Mouse (Mus musculus) gonadal fat pad, adult 2 months (tissue): ENCODE data around the gene Sptbn4. TPM values are rescaled to one million over a fixed set of nuclear protein-coding genes. Genes with fewer than 3 reads are reported as not detected.
"Not testable (repeated sequence)": the region's sequence is repeated elsewhere in the genome, so short reads cannot be mapped to it uniquely, and the experiment has no call there.

Source experiments
- DNase-seq: peaks from one replicate; pipeline ENCODE4 v3.0.0-alpha.2; 2012; ENCODE audit warnings: low read depth
- polyA plus RNA-seq: library from polyadenylated mRNA; depleted of rRNA; stranded (reverse); fragments of >200 nt; gene quantifications from 2 replicates; pipeline ENCODE4 v1.2.3, GENCODE M21; 2012; rRNA removed

Sptbn4 gene
- 0.23 and 0.32 TPM in 2 replicates for polyA plus RNA-seq

DNA sequence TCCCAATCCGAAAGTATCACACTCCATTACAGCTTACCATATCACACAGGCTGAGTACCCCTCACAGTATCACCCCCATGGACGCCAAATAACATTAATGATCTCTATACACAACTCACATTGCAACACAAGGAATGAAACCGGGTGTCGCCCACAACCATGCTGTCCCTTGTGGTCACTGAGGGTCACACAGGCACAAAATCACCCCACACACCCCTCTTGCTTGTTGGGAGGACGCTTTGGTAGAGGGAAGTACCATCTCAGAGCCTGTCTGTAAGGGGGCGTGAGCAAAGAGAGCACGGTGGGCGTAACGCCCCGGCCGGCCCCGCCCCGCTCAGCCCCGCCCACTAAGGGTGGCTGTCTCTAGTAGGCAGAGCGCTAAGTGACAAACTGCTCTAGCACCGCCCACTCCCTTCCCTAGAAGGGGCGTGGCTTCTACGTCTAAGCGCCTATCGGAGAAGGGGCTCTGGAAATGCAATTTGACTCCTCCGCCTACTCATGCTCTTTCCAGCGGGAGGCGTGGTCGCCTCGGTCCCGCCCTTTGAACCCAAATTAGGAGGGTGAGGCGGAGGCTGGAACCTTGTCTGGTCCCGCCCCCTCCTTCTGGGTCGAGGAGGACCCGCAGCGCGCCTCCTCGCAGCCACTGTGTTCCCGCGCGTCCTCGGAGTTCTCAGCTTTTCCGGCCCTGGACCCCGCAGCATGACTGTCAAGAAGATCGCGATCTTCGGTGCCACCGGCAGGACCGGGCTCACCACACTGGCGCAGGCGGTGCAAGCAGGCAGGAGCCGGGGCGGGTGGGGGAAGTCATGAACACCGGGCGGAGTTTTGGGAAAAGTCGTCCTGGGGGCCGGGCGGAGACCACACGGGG, at the start of gene Sptbn4, which contains the start of gene Blvrb:
Sptbn4 (minus strand) TSS at position 268 of the 868 bp plus-strand sequence.
Blvrb (plus strand) TSS at position 560 of the 868 bp plus-strand sequence.
- DNase-seq, result peak; percentile 99

DNA sequence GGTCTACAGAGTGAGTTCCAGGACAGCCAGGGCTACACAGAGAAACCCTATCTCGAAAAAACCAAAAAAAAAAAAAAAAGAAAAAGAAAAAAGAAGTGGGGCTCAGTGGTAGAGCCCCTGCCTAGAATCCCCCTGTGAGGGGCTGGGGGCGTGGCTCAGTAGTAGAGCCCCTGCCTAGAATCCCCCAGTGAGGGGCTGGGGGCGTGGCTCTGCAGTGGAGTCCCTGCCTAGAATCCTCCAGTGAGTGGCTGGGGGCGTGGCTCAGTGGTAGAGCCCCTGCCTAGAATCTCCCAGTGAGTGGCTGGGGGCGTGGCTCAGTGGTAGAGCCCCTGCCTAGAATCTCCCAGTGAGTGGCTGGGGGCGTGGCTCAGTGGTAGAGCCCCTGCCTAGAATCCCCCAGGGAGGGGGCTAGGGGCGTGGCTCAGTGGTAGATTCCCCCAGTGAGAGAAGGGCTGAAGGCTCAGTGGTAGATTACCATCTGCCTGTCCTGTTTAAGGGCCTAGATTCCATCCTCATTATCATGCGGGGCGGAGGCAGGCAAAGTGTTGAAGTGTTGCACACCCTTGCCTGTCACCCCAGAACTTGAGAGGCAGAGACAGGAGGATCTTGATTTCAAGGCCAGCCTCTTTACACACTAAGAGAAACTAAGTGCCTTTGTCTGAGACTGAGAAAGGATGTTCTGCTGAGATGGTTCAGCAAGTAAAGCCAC, 47.3 kb upstream of the Sptbn4 start:
- DNase-seq, result not testable (repeated sequence)

DNA sequence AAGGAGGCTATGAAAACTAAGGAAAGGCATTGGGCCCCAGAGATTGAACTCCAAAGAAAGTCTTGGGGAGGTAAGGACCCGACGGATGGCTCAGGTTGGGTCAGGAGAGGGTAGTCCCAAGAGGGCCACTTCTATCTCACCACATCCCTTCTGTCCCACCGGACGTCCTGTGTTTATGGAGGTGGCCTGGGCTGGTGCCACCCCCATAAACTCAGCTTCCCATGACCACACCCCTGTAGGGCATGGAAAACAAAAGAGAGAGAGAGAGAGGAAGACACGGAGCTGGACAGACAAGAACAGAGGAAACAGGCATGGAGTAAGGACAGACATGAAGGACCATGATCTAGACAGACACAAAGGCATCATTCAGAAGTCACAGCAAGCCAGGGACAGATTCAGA, 46.0 kb upstream of the Sptbn4 start:
- no peak for DNase-seq

DNA sequence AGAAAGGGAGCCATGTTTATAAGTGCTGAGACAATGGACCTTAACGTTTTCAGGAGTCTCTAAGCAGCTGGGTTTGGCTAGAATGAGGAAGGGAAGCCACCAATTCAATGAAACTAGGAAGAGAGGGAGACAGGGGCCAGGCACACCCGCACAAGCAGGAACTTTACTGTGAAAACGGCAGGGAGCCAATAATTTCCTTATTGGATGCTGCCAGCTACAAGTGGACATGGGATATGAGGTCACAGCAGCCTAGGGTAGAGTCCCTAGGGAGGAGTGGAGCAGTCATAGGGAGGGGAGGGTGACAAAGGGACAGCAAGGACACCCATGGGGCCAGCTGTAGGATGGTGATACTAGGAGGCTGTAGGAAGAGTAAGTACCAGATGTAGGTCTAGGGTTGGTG, 45.5 kb upstream of the Sptbn4 start:
- DNase-seq, result no peak

DNA sequence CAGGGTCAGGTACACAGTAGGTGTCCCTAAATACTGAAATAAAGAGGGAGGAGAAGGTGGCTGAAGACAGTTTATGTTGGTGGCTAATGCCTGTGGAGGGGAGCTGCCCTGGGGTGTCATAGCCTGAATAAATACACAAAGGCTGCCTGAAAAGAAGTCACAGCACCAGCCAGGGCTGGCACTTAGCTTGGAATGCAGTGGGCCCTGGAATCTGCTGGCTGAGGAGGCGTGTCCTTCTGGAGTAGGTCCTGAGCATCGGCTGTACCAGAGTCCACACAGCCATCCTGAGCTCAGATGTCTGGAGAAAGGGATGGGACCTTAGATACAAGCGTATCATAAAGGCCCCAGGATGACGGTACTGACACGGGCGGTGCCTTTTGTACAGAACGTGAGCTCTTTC, 44.4 kb upstream of the Sptbn4 start:
- DNase-seq, result no peak

DNA sequence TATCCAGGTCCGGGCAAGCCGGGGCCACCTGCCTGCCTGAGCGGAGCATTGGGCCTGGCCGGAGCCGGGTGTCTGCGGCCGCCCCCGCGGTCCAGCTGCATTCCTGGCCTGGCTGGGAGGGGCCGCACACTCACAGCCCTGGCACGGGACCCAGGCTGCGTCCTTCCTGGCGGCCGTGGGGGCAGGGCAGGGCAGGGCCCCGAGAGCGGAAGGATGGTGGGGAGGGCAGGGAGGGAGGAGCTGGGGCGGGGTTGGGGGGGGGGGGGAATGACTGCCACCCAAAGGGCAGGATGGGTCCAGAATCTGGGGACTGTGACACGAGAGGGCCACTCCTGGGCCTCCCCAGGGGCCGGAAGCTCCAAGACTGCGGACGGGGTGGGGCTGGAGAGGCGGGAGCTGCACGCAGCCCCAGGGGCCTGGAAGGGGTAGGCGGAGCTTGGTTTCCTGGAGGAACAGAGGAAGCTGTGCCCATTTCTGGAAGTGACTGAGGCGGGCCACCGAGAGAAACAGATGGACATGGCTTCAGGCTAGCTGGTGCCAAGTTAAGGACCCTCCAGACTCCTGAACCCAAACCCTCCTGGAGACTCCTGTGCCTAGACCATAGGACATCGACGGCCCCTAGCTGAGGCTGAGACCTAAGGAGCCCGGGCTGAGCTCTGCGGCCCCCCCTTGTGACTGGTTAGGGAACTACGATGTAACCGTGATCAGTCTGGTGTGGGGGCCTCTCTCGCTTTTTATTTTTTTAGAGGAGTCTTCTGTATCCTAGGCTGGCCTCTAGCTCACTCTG, 43.2 kb upstream of the Sptbn4 start:
- DNase-seq, result no peak

DNA sequence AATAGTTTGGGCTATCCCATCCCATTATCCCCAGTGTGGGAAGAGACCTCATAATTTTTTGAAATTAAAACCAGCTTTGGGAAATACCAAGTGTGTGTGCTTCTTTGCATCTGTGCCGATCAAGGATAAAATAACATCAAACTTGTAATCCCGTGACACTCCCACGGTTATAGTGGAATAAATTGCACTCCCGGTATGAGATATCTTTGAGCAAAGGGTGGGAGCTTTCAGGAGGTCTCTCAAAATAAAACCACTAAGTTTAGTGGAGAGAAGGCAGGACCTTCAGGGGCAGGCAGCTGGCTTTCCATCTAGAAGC, 42.7 kb upstream of the Sptbn4 start:
- no peak for DNase-seq

DNA sequence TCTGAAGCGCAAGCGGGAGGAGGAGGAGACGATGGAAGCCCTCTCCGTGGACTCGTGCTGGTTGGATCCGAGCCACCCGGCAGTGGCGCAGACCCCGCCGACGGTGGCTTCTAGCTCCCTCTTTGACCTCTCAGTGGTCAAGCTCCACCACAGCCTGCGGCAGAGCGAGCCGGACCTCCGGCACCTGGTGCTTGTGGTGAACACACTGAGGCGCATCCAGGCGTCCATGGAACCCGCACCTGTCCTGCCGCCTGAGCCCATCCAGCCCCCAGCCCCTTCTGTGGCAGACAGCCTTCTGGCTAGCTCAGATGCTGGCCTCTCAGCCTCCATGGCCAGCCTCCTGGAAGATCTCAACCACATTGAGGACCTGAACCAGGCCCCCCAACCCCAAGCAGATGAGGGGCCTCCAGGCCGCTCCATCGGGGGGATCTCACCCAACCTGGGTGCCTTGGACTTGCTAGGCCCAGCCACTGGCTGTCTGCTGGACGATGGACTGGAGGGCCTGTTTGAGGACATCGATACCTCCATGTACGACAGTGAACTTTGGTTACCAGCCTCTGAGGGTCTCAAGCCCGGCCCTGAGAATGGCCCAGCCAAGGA, 41.9 kb upstream of the Sptbn4 start:
- DNase-seq, result no peak

DNA sequence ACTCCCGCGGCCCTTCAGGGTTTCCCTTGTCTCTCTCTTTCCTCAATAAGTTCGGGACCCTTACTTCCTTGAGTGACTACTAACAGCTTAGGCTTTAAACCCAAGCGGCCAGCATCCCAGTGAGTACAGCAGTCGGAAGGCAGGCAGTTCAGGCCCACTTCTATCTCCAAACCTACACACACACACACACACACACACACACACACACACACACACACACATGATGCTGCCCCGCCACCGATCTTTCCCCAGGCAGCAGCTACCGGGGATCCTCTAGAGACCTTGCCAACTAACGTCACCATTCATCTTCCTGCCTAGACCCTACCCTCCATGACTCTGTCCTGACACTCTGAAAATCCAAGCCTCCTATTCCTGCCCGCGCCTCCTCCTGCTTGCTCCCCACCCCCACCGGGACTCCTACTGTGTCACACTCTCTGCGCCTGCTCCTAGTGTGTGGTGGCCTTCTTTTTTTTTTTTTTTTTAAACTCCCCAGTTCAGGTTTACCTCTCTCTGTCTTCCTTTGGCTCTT, 40.3 kb upstream of the Sptbn4 start:
- DNase-seq, result no peak

DNA sequence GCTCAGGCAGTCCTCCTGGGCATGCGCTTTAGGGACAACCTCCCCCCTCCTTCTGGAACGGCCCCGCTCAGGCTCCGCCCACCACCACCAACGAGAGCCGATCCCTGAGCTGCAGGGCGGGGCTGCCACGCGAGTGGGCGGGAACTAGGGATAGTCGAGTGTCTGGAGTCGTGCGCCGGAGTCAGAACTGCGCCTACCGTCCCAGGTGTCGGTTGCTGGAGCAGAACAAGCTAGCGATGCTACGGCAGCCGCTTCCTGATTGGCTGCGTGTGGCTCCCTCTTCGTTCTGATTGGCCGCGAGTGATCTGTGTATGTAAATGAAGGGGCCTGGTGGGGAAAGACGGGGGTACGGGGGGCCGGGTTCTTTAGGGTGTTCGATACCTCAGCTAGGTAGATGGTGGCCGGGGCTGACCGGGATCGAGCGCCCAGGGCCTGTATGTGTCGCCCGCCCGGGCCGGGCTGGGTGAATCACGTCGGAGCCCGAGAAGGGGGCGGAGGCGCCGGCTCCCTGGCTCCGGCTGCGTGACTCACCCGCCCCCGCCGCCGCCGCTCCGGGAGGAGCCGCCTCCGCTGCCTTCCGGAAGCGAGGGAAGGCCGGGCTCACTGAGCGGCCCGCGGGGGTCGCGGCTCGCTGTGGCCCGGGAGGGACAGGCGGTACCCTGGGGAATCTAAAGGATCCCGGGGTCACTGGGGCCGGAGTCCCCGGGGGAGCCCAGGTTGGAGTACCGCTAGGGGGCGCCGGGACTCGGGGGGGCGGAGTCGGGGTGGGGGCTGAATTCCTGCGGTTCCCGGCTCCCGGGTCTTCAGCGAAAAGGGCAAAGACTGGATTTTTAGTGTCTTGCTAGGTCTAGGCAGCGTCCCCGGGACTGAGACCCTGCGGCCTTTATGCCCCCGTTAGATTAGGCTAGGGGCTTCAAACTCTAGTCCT, 39.5 kb upstream of the Sptbn4 start, which contains the start of gene Sertad1:
Sertad1 (plus strand) TSS at position 141 of the 928 bp plus-strand sequence.
- DNase-seq, result peak; percentile 83

DNA sequence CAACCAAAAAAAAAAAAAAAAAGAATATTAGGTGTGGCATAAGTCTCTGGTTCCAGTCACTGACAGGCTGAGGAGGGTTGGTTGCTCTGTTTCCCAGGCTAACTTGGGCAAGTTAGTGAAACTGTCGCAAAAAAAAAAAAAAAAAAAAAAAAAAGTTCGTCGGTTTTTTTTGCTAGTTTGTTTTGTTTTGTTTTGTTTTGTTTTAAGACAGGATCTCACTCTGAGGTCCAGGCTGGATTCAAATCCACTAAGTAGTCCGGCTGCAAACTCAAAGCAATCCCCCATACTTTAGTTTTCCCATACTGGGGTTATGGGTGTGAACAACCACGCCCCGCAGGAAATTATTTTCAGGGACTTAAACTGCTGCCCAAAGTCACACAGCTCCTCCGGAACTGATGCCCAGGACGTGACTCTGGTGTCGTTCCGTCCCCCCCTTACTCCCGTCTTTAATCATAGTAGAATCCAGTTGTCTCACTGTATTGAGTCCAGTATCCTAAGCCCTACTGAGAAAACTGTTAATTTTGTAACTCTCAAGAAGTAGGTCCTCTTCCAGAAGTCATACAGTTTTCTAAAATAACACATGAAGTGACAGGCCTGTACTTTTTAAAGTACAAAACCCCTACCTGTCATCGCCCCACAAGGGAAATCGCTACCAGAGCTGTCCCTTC, 38.8 kb upstream of the Sptbn4 start:
- no peak for DNase-seq

DNA sequence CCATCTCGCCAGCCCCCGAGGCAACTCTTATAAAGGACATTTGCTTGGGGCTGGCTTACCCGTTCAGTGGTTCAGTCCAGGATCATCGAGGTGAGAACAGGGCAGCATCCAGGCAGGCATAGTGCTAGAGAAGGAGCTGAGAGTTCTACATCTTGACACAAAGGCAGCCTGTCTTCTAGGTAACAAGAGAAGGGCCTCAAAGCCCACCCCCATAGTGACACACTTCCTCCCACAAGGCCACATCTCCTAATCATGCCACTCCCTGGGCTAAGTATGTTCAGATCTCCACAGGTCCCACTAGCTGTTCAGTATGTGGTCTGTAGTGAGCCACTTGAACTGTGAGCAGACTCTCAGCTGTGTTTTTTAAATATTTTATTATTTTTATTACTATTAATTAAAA, 36.4 kb upstream of the Sptbn4 start:
- no peak for DNase-seq

DNA sequence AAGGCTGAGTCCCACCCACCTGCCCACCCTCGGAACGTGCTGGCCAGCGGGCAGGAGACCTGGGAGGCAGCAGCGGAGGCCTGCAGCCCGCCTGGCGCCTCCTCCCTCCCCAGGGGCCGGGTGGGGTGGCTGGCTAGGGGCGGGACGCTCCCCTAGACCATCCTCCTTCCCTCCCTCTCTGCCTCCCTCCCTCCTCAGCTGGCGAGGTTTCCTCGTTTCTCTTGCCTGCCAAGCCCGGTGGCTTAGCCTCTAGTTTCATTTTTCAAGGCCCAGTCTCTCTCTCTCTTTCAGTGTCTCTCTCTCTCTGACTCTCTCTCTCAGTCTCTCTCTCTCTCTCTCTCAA, 34.1 kb upstream of the Sptbn4 start:
- no peak for DNase-seq

DNA sequence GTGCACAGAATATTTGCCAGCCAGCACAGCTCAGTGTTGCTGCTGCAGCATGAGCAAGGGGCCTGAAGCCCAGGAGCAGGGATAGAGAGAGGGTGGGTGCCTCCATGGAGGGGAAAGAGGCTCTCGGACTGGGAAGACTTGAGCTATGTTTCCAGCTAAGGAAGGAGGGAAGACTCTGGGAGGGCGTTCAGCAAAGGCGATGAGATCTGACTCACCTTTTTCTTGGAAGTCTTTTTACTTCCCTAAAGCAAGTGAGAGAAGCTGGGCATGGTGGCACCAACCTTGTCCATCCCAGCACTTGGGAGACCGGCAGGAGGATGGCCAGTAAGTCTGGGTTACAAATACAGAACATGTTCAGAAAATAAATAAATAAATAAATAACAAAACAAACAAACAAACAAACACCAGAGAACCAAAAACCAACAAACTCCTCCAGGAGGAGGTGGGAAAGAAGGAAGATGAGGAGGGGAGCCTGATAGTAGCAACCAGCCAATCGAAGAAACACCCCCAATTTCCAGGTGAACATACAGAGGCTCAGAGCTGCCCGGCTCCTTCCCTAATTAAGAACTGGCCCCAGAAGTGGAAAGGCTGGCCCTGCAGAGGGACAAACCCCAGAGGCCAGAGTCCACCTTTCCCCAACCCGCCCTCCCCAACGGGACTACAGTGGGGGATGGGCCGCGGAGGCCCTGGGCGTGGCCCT, 33.6 kb upstream of the Sptbn4 start:
- DNase-seq, result no peak

DNA sequence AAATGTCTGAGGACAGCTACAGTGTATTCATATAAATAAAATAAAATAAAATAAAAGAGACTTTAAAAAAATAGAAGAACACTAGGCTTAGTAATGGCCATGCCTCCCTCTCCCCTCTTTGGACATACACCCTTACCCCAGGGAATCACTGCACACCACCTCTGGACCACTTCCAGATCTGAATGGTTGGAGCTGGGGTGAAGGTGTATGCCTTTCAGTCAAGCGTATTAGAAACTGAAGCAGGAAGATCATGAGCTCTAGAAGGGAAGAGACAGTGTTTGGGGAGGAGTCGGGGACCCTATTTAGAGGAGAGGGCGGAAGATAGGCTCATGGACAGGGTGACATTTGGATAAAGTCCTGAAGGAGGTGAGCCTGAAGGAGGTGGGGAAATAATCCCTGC, 33.0 kb upstream of the Sptbn4 start:
- no peak for DNase-seq

DNA sequence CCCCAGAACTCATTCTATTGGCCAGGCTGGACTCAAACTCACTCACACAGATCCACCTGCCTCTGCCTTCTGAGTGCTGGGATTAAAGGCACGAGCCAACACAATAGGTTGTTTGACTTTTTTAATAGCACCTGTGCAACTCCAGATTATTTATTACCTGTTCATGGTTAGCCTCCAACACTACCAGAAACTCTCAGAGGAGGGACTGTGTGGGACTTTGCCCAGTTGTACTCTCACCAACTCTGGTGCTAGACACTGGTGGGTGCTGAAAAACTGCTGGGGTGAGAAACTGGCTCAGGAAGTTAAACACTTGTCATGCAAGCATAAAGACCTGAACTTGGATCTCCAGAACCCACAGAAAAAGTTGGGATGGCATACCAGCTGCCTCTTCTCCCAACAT, 32.3 kb upstream of the Sptbn4 start:
- DNase-seq, result no peak

DNA sequence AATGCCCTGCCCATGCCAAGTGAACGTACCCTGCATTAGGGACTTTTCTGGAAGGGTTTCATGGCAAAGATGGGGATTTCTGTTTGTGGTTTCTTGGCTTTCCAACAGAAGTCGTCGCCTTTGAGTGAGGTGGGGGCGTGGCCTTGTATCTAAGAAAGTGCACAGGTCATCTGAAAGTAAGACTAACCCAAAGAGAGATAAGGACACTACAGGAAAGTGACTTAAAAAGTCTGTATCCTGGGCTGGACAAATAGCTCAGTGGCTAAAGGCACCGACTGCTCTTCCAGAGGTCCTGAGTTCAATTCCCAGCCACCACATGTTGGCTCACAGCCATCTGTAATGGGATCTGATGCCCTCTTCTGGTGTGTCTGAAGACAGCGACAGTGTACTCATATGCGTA, 31.1 kb upstream of the Sptbn4 start:
- DNase-seq, result no peak

DNA sequence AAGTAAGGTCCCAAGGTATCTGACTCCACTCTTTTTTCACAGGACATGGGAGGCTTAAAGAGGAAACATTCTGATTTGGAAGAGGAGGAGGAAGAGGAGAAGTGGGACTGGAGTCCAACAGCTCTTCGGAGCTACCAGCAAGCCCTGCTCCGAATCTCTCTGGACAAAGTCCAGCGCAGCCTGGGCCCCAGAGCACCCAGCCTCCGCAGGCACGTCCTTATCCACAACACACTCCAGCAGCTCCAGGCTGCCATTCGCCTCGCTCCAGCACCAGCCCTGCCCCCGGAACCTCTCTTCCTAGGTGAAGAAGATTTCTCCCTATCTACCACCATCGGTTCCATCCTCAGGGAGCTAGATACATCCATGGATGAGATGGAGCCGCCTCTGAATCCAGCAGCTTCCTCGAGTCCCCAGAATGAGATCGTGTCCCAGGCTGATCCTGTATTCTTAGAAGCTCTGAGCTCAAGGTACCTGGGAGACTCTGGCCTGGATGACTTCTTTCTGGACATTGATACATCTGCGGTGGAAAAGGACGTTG, 28.7 kb upstream of the Sptbn4 start:
- no peak for DNase-seq

DNA sequence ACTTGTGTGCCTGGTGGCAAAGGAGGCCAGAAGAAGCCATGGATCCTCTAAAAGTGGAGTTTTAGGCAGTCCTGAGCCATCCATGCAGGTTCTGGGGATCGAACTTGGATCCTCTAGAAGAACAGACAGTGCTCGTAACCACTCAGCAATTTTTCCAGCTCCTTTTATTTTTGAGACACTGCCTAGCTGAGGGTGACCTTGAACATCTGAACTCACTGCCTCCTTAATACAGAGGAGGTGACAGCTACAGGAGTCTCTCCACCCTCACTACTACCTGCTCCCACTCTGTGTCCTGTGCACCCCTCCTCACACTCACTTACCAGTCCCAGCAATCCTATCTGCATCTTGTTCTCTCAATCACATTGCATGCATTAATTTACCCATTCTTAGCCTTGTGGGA, 28.1 kb upstream of the Sptbn4 start:
- DNase-seq, result no peak
